Mouse (Mus musculus) CH12.LX (cell line): ENCODE data around the gene Entpd3. TPM values are rescaled to one million over a fixed set of nuclear protein-coding genes. Genes with fewer than 3 reads are reported as not detected.

Source experiments
- DNase-seq: peaks from one replicate; pipeline ENCODE4 v3.0.0-alpha.2; 2013; ENCODE audit errors: extremely low read depth
- H3K27ac ChIP-seq: 2 replicates; pipeline ENCODE4 v1.5.1; 2012; ENCODE audit warnings: low read depth, mild to moderate bottlenecking, control low read depth, moderate library complexity; ENCODE audit not compliant: insufficient read depth
- H3K27me3 ChIP-seq: replicated peaks from 2 replicates; pipeline ENCODE3; 2012; ENCODE audit warnings: inconsistent platforms
- H3K36me3 ChIP-seq, 2 experiments: replicated peaks in 1 of 2; 2 replicates each; pipeline versions ENCODE3 to v1.6.1; 2012; ENCODE audit warnings: inconsistent platforms in 1 of 2, low read length in 1 of 2, mild to moderate bottlenecking in 1 of 2, mixed read lengths in 1 of 2, moderate library complexity in 1 of 2; ENCODE audit not compliant: control insufficient read depth in 1 of 2, insufficient read depth in 1 of 2
- H3K4me1 ChIP-seq, 2 experiments: 2 replicates each; pipeline ENCODE4 v1.6.1; 2012; ENCODE audit warnings: inconsistent platforms in 1 of 2, moderate library complexity in 1 of 2; ENCODE audit not compliant: insufficient read depth in 2 of 2, control insufficient read depth in 1 of 2
- H3K4me2 ChIP-seq: 2 replicates; pipeline ENCODE4 v1.6.1; 2012; ENCODE audit warnings: low read depth, mild to moderate bottlenecking, control low read depth; ENCODE audit not compliant: poor library complexity, insufficient read depth, severe bottlenecking
- H3K4me3 ChIP-seq, 3 experiments: fragments of 150-350 bp in 1 of 3; sonication (generic) in 1 of 3; replicated peaks in 1 of 3; 2 replicates each; pipeline versions ENCODE3 to v1.5.1; 2011 to 2012; ENCODE audit warnings: low read depth in 2 of 3, low read length in 2 of 3, mild to moderate bottlenecking in 2 of 3, moderate library complexity in 2 of 3, control low read depth in 1 of 3, improper control_type of control experiment in 1 of 3, inconsistent platforms in 1 of 3, mixed read lengths in 1 of 3; ENCODE audit not compliant: poor library complexity in 1 of 3
- H3K79me2 ChIP-seq: replicated peaks from 2 replicates; pipeline ENCODE4 v1.6.1; 2012; ENCODE audit warnings: mild to moderate bottlenecking, moderate library complexity; ENCODE audit not compliant: control insufficient read depth, poor library complexity, insufficient read depth, severe bottlenecking; ENCODE audit errors: extremely low read depth
- H3K9ac ChIP-seq: 2 replicates; pipeline ENCODE4 v1.6.1; 2012; ENCODE audit warnings: low read depth, mild to moderate bottlenecking, control low read depth, moderate library complexity; ENCODE audit not compliant: insufficient read depth
- H3K9me3 ChIP-seq: replicated peaks from 2 replicates; pipeline ENCODE3; 2012; ENCODE audit warnings: low read length, inconsistent platforms, mixed read lengths
- BHLHE40 ChIP-seq: IDR thresholded peaks from 2 replicates; pipeline ENCODE4 v1.6.1; 2011; ENCODE audit warnings: mild to moderate bottlenecking, low read depth, low read length, improper control_type of control experiment
- CHD1 ChIP-seq: IDR thresholded peaks from 2 replicates; pipeline ENCODE4 v1.6.1; 2012; ENCODE audit warnings: low read depth, low read length, improper control_type of control experiment, inconsistent platforms
- ELF1 ChIP-seq: IDR thresholded peaks from 2 replicates; pipeline ENCODE4 v1.6.1; 2014; ENCODE audit warnings: low read depth, mild to moderate bottlenecking, inconsistent platforms, low read length, improper control_type of control experiment
- IRF4 ChIP-seq: IDR thresholded peaks from 2 replicates; pipeline ENCODE4 v1.6.1; 2014; ENCODE audit warnings: low read depth, mild to moderate bottlenecking, inconsistent platforms, low read length, improper control_type of control experiment
- JUN ChIP-seq: IDR thresholded peaks from 2 replicates; pipeline ENCODE4 v1.6.1; 2011; ENCODE audit warnings: low read depth, mild to moderate bottlenecking, low read length, improper control_type of control experiment, moderate library complexity; ENCODE audit not compliant: insufficient read depth
- KAT2A ChIP-seq: IDR thresholded peaks from 2 replicates; pipeline ENCODE4 v1.6.1; 2012; ENCODE audit warnings: low read length, improper control_type of control experiment, inconsistent platforms; ENCODE audit not compliant: insufficient replicate concordance
- MAX ChIP-seq: IDR thresholded peaks from 2 replicates; pipeline ENCODE4 v1.6.1; 2011; ENCODE audit warnings: low read length, improper control_type of control experiment
- MXI1 ChIP-seq: IDR thresholded peaks from 2 replicates; pipeline ENCODE4 v1.6.1; 2011; ENCODE audit warnings: mild to moderate bottlenecking, low read depth, low read length, improper control_type of control experiment
- NELFE ChIP-seq: IDR thresholded peaks from 2 replicates; pipeline ENCODE4 v1.6.1; 2011; ENCODE audit warnings: low read depth, low read length, improper control_type of control experiment
- RAD21 ChIP-seq: IDR thresholded peaks from 2 replicates; pipeline ENCODE4 v1.6.1; 2011; ENCODE audit warnings: low read depth, mild to moderate bottlenecking, low read length, improper control_type of control experiment, moderate library complexity
- USF1 ChIP-seq: IDR thresholded peaks from 2 replicates; pipeline ENCODE4 v1.6.1; 2014; ENCODE audit warnings: low read depth, mild to moderate bottlenecking, inconsistent platforms, low read length, improper control_type of control experiment
- USF2 ChIP-seq: conservative IDR thresholded peaks from 2 replicates; pipeline ENCODE4 v1.6.1; 2011; ENCODE audit warnings: low read depth, low read length, improper control_type of control experiment
- ZMIZ1 ChIP-seq: IDR thresholded peaks from 2 replicates; pipeline ENCODE4 v1.6.1; 2012; ENCODE audit warnings: low read depth, mild to moderate bottlenecking, inconsistent platforms, low read length, improper control_type of control experiment
- dilution Hi-C: fragments of 300-500 bp; cut with MboI; formaldehyde crosslinking; loops from 2 replicates; pipeline ENCODE4 v1.14.3; 2020; ENCODE audit warnings: low sequenced_read_pairs; ENCODE audit not compliant: extremely low pct_unique_long_range_greater_than_20kb, extremely low pct_ligation_motif_present
- in situ Hi-C: fragments of 300-500 bp; cut with MboI; formaldehyde crosslinking; loops from 3 replicates; pipeline ENCODE4 v1.14.3; 2019; ENCODE audit warnings: low sequenced_read_pairs, low pct_ligation_motif_present, low pct_unique_long_range_greater_than_20kb, mixed read lengths
- polyA plus RNA-seq: library from polyadenylated mRNA; unstranded; fragments of >175 nt; gene quantifications from 2 replicates; pipeline ENCODE4 v1.2.1, GENCODE M21; 2012; ENCODE audit warnings: low read depth; ENCODE audit not compliant: insufficient read length
- total RNA-seq, 2 experiments: library from RNA; depleted of rRNA; stranded (reverse); fragments of 300-350 nt in 1 of 2; fragments of >200 nt in 1 of 2; gene quantifications; 2 replicates each; pipeline ENCODE4 v1.2.3; 2012 to 2014

Gene Entpd3
- total and polyA plus RNA-seq, 3 experiments: 0.04 TPM; not detected in 2

DNA sequence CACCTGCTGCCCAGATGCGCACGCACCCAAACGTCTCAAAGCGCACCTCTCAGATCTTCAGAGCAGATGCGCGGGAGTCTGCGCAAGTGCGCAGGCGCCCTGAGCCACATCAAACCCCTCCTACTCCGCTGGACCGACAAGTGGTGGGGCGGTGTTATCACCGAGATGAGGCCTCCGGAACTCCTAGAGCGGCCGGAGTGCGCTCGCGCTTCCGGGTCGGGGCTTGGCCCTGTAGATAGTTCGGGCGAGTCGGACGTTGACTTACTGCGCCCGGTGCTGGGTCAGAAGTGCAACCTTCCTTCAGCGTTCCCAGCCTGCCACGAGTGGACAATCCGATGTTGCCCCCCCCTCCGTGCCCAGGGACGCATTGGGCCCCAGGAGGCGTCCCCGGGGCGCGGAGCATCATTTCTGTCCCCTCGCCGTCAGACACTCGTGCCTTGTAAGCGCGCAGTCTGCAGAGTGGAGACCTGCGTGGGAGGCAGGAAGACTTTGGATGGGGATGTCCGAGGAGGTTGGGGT, 37.6 kb downstream of the Entpd3 start (continued):
- TF ChIP-seq ZMIZ1 (peak; percentile 96), IRF4 (0 out of 2 replicates have a peak, but pooled peaks have one; percentile 39), ELF1 (peak; percentile 100), CHD1 (no peak), NELFE (peak; percentile 84), MAX (peak; percentile 62; the same call in 1 of the 2 replicates)

- H3K4me2 ChIP-seq: peak overlapping the region; percentile 81
- in situ Hi-C loops: no loop called here
- peak overlapping the region; percentile 61 for H3K27ac ChIP-seq
- H3K27me3 ChIP-seq: no peaks in the 10 kb centered on the region
- peak overlapping the region; percentile 74 to 89 (median 88) for H3K4me3 ChIP-seq
- no peaks in the 10 kb centered on the region for H3K9me3 ChIP-seq
- TF ChIP-seq USF1: peak; percentile 42
- TF ChIP-seq USF2: peak; percentile 36; the same call in 1 of the 2 replicates
- TF ChIP-seq BHLHE40: no peak; the same call in 1 of the 2 replicates
- peaks cover 9% of the 10 kb centered on the region for H3K79me2 ChIP-seq
- H3K4me1 ChIP-seq: peaks cover 19 to 62% of the 10 kb centered on the region in 2 experiments
- peak overlapping the region; percentile 89 for H3K9ac ChIP-seq
- dilution Hi-C loops: no loop called here
- H3K36me3 ChIP-seq: peaks cover 31 to 32% of the 10 kb centered on the region in 2 experiments
- DNase-seq: no peak
Measured at GRCm38 (mm10) chr9:120577706-120578405, 38.2 kb downstream of the Entpd3 start.

GRCm38 (mm10) chr9:120578701-120579100, 39.1 kb downstream of the Entpd3 start:
- peaks cover 2% of the 10 kb centered on the region; the same call in 1 of the 2 replicates for H3K79me2 ChIP-seq
- H3K27me3 ChIP-seq: no peaks in the 10 kb centered on the region
- H3K4me3 ChIP-seq: no peak overlapping the region
- DNase-seq: peak; percentile 72
- H3K4me1 ChIP-seq: peaks cover 19 to 60% of the 10 kb centered on the region in 2 experiments
- no peak overlapping the region for H3K9ac ChIP-seq
- peaks cover 23% of the 10 kb centered on the region in 2 experiments for H3K36me3 ChIP-seq
- TF ChIP-seq RAD21 (no peak), ZMIZ1 (no peak), JUN (no peak), KAT2A (no peak), USF1 (0 out of 2 replicates have a peak, but pooled peaks have one; percentile 9), BHLHE40 (peak; percentile 44; the same call in 1 of the 2 replicates), MXI1 (0 out of 2 replicates have a peak, but pooled peaks have one; percentile 50)
- no peak overlapping the region for H3K27ac ChIP-seq
- H3K4me2 ChIP-seq: peak overlapping the region; percentile 81
- dilution Hi-C loops (no loop called here), in situ Hi-C loops (no loop called here)
- no peaks in the 10 kb centered on the region for H3K9me3 ChIP-seq
